Mouse (Mus musculus): Measurements from ENCODE around the gene Cfap157. TPM values are rescaled to one million over a fixed set of nuclear protein-coding genes. Genes with fewer than 3 reads are reported as not detected.

Gene Cfap157
- polyA plus RNA-seq, 1 experiment = 1.7 TPM

- TF ChIP-seq CTCF (IDR thresholded peaks at IDR 0.05; ENCODE audit: borderline replicate concordance, insufficient read depth, low read depth, low read length) = no peak
- no peak for TF ChIP-seq POLR2A (IDR thresholded peaks at IDR 0.05; ENCODE audit: borderline replicate concordance, insufficient read depth, low read length)
- peak in 1 of 2 experiments; percentile 55 for DNase-seq
- peaks cover 48% of the 10 kb centered on the region for H3K4me1 ChIP-seq (ENCODE audit: control insufficient read depth, insufficient read depth, low read length)
- 82% methylated on average over 14 of the region's 14 CpGs for WGBS
- no peaks in the 10 kb centered on the region for H3K27me3 ChIP-seq (ENCODE audit: control insufficient read depth, insufficient read depth, low read length)
- no peak overlapping the region for H3K4me3 ChIP-seq (replicated peaks; ENCODE audit: insufficient read depth, low read depth, low read length)
- H3K27ac ChIP-seq (ENCODE audit: insufficient read depth, low read length) = 0 out of 2 replicates have a peak overlapping the region, but pooled peaks have one; percentile 11
These were observed 24.8 kb upstream of the Cfap157 start for GRCm38 (mm10) chr2:32808816-32809566.

DNA sequence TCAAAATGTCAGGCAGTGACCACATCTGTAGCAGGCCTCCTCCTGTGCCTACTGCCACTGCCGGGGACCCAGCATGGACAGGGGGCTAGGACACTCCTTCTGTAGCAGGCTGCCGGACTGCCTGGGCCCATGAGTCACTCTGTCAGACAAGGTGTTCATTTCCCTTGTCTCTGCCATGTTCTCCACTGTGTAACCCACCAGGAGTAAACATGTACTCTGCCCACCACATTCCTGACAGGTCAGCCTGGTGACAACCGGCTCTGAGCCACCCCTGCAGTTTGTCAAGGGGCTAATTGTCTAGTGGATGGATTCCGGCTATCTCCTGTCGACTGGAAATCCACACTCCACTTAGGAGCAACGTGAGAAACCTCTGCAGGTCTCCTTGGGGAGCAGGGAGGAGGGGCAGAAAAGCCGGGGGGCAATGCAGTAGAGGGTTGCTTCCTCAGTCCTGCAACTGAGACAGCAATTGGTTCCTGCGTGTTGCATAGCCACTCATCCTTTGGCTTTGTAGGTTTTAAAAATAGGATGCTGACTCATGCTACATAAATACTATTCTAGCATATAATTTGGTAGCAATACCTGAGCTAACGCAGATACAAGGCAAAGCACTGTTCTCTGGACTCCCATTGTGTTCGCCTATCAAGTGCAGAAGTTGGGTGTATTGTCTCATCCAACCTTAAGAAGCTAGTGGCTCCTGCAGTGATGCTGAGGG lies 14.2 kb upstream of the Cfap157 start:
- Histone ChIP-seq H3K4me3 (replicated peaks; ENCODE audit: insufficient read depth, low read depth, low read length) (no peak overlapping the region), H3K4me1 (ENCODE audit: control insufficient read depth, insufficient read depth, low read length) (peaks cover 23% of the 10 kb centered on the region), H3K27ac (ENCODE audit: insufficient read depth, low read length) (peak overlapping the region; percentile 34; the same call in 1 of the 2 replicates), H3K27me3 (ENCODE audit: control insufficient read depth, insufficient read depth, low read length) (no peaks in the 10 kb centered on the region)
- TF ChIP-seq POLR2A (IDR thresholded peaks at IDR 0.05; ENCODE audit: borderline replicate concordance, insufficient read depth, low read length) = no peak
- no peak for TF ChIP-seq CTCF (IDR thresholded peaks at IDR 0.05; ENCODE audit: borderline replicate concordance, insufficient read depth, low read depth, low read length)
- DNase-seq = no peak
- WGBS = 52% methylated on average over 10 of the region's 10 CpGs

- WGBS = 16% methylated on average over 13 of the region's 13 CpGs
- Histone ChIP-seq H3K27me3 (ENCODE audit: control insufficient read depth, insufficient read depth, low read length) (no peaks in the 10 kb centered on the region), H3K27ac (ENCODE audit: insufficient read depth, low read length) (peak overlapping the region; percentile 44), H3K4me1 (ENCODE audit: control insufficient read depth, insufficient read depth, low read length) (peaks cover 23% of the 10 kb centered on the region), H3K4me3 (replicated peaks; ENCODE audit: insufficient read depth, low read depth, low read length) (no peak overlapping the region)
- no peak for TF ChIP-seq CTCF (IDR thresholded peaks at IDR 0.05; ENCODE audit: borderline replicate concordance, insufficient read depth, low read depth, low read length)
- TF ChIP-seq POLR2A (IDR thresholded peaks at IDR 0.05; ENCODE audit: borderline replicate concordance, insufficient read depth, low read length) = no peak
- peak; percentile 62 to 63 for DNase-seq
These were observed 11.7 kb upstream of the Cfap157 start for GRCm38 (mm10) chr2:32795748-32796418.

- no peak for DNase-seq
- 34% methylated on average over 6 of the region's 6 CpGs for WGBS
- Histone ChIP-seq H3K27ac (ENCODE audit: insufficient read depth, low read length) (no peak overlapping the region), H3K4me1 (ENCODE audit: control insufficient read depth, insufficient read depth, low read length) (peaks cover 18% of the 10 kb centered on the region), H3K4me3 (replicated peaks; ENCODE audit: insufficient read depth, low read depth, low read length) (no peak overlapping the region), H3K27me3 (ENCODE audit: control insufficient read depth, insufficient read depth, low read length) (no peaks in the 10 kb centered on the region)
- TF ChIP-seq CTCF (IDR thresholded peaks at IDR 0.05; ENCODE audit: borderline replicate concordance, insufficient read depth, low read depth, low read length) = no peak
These were observed 7.1 kb upstream of the Cfap157 start for GRCm38 (mm10) chr2:32791297-32791696.

GRCm38 (mm10) chr2:32788581-32788980 lies 4.4 kb upstream of the Cfap157 start:
- H3K4me3 ChIP-seq (replicated peaks; ENCODE audit: insufficient read depth, low read depth, low read length) = no peak overlapping the region
- peak overlapping the region; percentile 40 for H3K27ac ChIP-seq (ENCODE audit: insufficient read depth, low read length)
- no peak for TF ChIP-seq CTCF (IDR thresholded peaks at IDR 0.05; ENCODE audit: borderline replicate concordance, insufficient read depth, low read depth, low read length)
- no peak for TF ChIP-seq POLR2A (IDR thresholded peaks at IDR 0.05; ENCODE audit: borderline replicate concordance, insufficient read depth, low read length)
- no peaks in the 10 kb centered on the region for H3K27me3 ChIP-seq (ENCODE audit: control insufficient read depth, insufficient read depth, low read length)
- DNase-seq = no peak
- 24% methylated on average over 2 of the region's 2 CpGs for WGBS
- H3K4me1 ChIP-seq (ENCODE audit: control insufficient read depth, insufficient read depth, low read length) = peaks cover 6% of the 10 kb centered on the region

GRCm38 (mm10) chr2:32787176-32787575 lies 2.9 kb upstream of the Cfap157 start:
- no peaks in the 10 kb centered on the region for H3K27me3 ChIP-seq (ENCODE audit: control insufficient read depth, insufficient read depth, low read length)
- 47% methylated on average over 6 of the region's 6 CpGs for WGBS
- H3K4me3 ChIP-seq (replicated peaks; ENCODE audit: insufficient read depth, low read depth, low read length) = no peak overlapping the region
- H3K27ac ChIP-seq (ENCODE audit: insufficient read depth, low read length) = no peak overlapping the region
- TF ChIP-seq CTCF (IDR thresholded peaks at IDR 0.05; ENCODE audit: borderline replicate concordance, insufficient read depth, low read depth, low read length) (peak; percentile 50), POLR2A (IDR thresholded peaks at IDR 0.05; ENCODE audit: borderline replicate concordance, insufficient read depth, low read length) (no peak)
- DNase-seq = peak in 1 of 2 experiments; percentile 54
- peaks cover 6% of the 10 kb centered on the region for H3K4me1 ChIP-seq (ENCODE audit: control insufficient read depth, insufficient read depth, low read length)

DNA sequence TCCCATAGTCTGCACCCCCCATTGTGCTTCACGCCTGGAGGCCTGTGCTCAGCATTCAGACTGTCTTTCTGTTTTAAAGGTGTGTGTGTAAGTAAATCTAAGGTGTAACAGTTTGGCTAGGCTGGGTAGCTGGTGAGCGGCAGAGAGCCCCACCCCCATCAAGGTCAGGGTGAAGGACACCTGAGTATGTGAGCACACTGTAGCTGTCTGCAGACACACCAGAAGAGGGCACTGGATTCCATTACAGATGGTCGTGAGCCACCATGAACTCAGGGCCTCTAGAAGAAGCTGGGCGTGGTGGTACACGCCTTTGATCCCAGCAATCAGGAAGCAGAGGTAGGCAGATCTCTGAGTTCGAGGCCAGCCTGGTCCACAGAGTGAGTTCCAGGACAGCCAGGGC lies 2.5 kb downstream of the Cfap157 start:
- TF ChIP-seq CTCF (IDR thresholded peaks at IDR 0.05; ENCODE audit: borderline replicate concordance, insufficient read depth, low read depth, low read length) (no peak), POLR2A (IDR thresholded peaks at IDR 0.05; ENCODE audit: borderline replicate concordance, insufficient read depth, low read length) (no peak)
- H3K4me1 ChIP-seq (ENCODE audit: control insufficient read depth, insufficient read depth, low read length) = peaks cover 8% of the 10 kb centered on the region; the same call in 1 of the 2 replicates
- H3K27ac ChIP-seq (ENCODE audit: insufficient read depth, low read length) = no peak overlapping the region
- H3K27me3 ChIP-seq (ENCODE audit: control insufficient read depth, insufficient read depth, low read length) = no peaks in the 10 kb centered on the region
- 82% methylated on average over 6 of the region's 6 CpGs for WGBS
- no peak overlapping the region for H3K4me3 ChIP-seq (replicated peaks; ENCODE audit: insufficient read depth, low read depth, low read length)
- DNase-seq = no peak
